Mouse (Mus musculus) stomach, embryonic 16.5 days (tissue): ENCODE results near the gene Ctdsp1. TPM values are rescaled to one million over a fixed set of nuclear protein-coding genes. Genes with fewer than 3 reads are reported as not detected.

Experiments
- ATAC-seq: fragments of 200-750 bp; cut with Nextera tagmentation; 2 replicates; pipeline ENCODE4 v1.8.0; 2017; ENCODE audit warnings: moderate number of reproducible peaks, moderate TSS enrichment; ENCODE audit not compliant: insufficient read depth, low FRiP score
- H3K27ac ChIP-seq: fragments of 300-500 bp; sonication (generic); 2 replicates; pipeline ENCODE4 v1.5.1; 2014; ENCODE audit warnings: low read length
- H3K27me3 ChIP-seq: fragments of 300-500 bp; sonication (generic); 2 replicates; pipeline ENCODE4 v1.6.1; 2014; ENCODE audit warnings: low read length, control low read depth, mixed read lengths; ENCODE audit not compliant: control insufficient read depth, insufficient read depth
- H3K36me3 ChIP-seq: fragments of 300-500 bp; sonication (generic); 2 replicates; pipeline ENCODE4 v1.6.1; 2014; ENCODE audit warnings: low read length; ENCODE audit not compliant: control insufficient read depth, insufficient read depth
- H3K4me1 ChIP-seq: fragments of 300-500 bp; sonication (generic); 2 replicates; pipeline ENCODE4 v1.6.1; 2014; ENCODE audit warnings: low read length, control low read depth, mixed read lengths; ENCODE audit not compliant: control insufficient read depth, insufficient read depth
- H3K4me2 ChIP-seq: fragments of 300-500 bp; sonication (generic); 2 replicates; pipeline ENCODE4 v1.6.1; 2014; ENCODE audit warnings: low read depth, low read length, mixed read lengths
- H3K4me3 ChIP-seq: fragments of 300-500 bp; sonication (generic); replicated peaks from 2 replicates; pipeline ENCODE4 v1.5.1; 2014; ENCODE audit warnings: mild to moderate bottlenecking, low read length
- H3K9ac ChIP-seq: fragments of 300-500 bp; sonication (generic); 2 replicates; pipeline ENCODE4 v1.6.1; 2014; ENCODE audit warnings: low read length
- H3K9me3 ChIP-seq: fragments of 300-500 bp; sonication (generic); replicated peaks from 2 replicates; pipeline ENCODE4 v1.6.1; 2016; ENCODE audit warnings: low read length, control low read depth; ENCODE audit not compliant: control insufficient read depth
- WGBS: fragments of 180-500 bp; shearing (Covaris S2); extraction: QIAGEN DNeasy Blood & Tissue Kit; methylation state at CpG from one replicate; pipeline ENCODE4 v1.1.7; 2014; 5-methylcytosine and 5-hydroxymethylcytosine counted together
- polyA plus RNA-seq: library from polyadenylated mRNA; unstranded; fragments of >200 nt; fragmentation: Nextera tagmentation; extraction: Ambion mirVana; gene quantifications from 2 replicates; pipeline ENCODE4 v1.2.1, GENCODE M21; 2015

Gene Ctdsp1
- polyA plus RNA-seq, 1 experiment from 2014 or later: 88.9 TPM

DNA sequence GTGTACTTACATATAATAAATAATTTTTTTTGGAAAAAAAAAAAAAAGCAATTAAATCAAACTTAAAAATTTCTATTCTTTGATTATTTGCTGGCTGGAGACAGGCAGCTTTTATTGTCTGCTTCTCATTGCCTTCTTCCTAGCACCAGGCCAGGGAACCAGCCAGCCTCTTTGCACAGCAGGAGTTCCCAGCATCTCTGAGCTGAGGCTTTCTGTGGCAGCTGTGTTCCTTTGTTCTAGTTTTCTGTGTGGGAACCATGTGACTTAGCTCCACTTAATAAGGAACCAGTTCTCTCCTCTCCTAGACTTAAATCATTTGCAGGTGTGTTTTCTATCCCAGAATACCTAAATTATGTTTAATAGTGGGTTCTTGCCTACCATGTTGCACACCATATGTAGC, 33.8 kb upstream of the Ctdsp1 start:
- Histone ChIP-seq H3K4me3 (no peak overlapping the region), H3K36me3 (no peaks in the 10 kb centered on the region), H3K9me3 (no peaks in the 10 kb centered on the region), H3K27ac (no peak overlapping the region), H3K27me3 (no peaks in the 10 kb centered on the region), H3K9ac (no peak overlapping the region), H3K4me2 (no peak overlapping the region), H3K4me1 (peaks cover 6% of the 10 kb centered on the region)
- ATAC-seq: no peak

DNA sequence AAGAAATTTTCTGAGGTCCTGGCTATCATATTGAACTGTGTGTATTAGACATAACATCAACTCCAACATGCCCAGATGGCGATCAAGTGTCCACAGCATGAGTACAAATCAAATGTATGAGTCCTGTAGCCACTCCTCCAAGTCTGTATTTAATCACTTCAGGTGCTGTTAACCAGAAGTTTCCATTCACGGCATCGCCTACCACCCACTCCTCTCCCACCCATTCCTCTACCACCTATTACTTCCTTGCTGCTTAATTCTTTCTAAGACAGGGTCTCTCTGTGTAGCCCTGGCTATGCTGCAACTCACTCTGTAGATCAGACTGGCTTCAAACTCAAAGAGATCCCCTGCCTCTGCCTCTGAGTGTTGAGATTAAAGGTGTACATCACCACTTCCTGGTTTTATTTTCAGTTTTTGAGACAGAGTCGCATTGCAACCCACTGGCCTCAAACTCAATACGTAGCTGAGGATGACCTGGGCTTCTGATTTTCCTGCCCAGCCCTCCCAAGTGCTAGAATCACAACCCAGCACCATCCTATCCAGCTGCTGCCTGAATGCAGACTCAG, 31.3 kb upstream of the Ctdsp1 start:
- ATAC-seq: no peak
- Histone ChIP-seq H3K9ac (no peak overlapping the region), H3K4me1 (peaks cover 6% of the 10 kb centered on the region), H3K4me3 (no peak overlapping the region), H3K4me2 (no peak overlapping the region), H3K27me3 (no peaks in the 10 kb centered on the region), H3K9me3 (no peaks in the 10 kb centered on the region), H3K27ac (no peak overlapping the region), H3K36me3 (no peaks in the 10 kb centered on the region)
- 79% methylated on average over 5 of the region's 5 CpGs for WGBS

DNA sequence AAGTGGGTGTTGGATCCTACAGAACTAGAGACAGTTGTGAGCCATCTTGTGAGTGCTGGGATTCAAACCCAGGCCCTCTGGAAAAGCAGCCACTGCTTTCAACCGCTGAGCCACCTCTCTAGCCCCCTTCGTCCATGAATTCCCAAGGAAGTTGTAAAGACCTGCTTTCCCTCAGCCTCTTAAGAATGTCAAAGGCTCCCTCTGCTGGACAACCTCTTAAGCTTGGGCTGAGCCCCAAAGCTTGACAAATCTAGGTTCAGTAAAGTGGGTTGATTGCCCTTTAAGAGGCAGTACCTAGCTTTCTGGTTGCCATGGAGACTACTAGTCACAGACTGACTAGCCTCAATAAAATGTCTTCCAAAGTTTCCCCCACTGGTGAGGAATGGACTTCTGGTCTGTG, 29.5 kb upstream of the Ctdsp1 start, which contains the start of gene Catip:
TSS of gene Catip (plus strand) at position 297 of the 400 bp plus-strand sequence.
- H3K4me1 ChIP-seq: peaks cover 6% of the 10 kb centered on the region
- 6% methylated on average over 2 of the region's 2 CpGs for WGBS

DNA sequence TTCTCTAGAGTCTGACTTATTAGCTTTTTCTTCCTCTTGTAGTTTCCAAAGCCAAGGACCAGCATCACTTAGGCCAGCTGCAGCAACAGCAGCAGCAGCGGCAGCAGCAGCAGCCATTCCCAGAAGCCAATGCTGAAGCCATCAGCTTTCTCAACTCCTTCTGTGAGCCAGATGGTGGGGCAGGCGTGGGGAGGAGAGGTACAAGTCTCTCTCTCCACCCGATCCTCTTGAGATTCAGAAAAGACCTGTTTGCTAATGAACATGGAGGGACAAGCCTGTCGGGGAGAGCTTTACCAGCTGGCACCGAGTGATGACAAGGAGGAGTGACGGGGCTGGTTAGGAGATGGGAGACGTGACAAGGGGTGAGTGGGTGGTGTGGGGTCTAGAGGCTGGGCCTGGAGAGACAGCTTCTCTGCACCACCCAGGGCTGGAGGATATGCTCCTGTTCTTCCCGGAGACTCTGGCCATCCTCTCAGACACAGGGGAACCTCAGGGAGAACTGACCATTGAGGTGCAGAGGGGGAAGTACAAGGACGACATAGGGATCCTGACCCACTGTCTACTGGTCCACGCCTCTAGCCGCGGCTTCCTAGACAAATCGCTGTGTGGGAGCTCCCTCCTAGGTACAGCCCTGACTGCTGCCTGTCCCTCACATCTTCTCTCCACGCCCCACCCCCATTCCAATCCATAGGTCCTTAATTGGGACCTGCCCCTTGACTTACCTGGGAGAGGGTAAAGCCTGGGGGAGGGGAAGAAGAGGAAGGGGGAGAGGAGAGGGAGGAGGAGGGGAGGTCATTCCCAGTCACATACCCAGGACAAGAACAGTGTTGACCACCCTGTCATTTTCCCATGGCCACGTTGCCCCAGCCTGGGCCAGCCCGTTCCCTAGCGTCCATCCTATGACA, 28.7 kb upstream of the Ctdsp1 start:
- ATAC-seq: no peak
- Histone ChIP-seq H3K9ac (peak overlapping the region; percentile 39), H3K27ac (no peak overlapping the region), H3K36me3 (no peaks in the 10 kb centered on the region), H3K4me2 (no peak overlapping the region), H3K9me3 (no peaks in the 10 kb centered on the region), H3K4me1 (peaks cover 6% of the 10 kb centered on the region), H3K27me3 (no peaks in the 10 kb centered on the region), H3K4me3 (no peak overlapping the region)
- 63% methylated on average over 17 of the region's 17 CpGs for WGBS

More for the DNA sequence above, 29.5 kb upstream of the Ctdsp1 start, which contains the start of gene Catip:
- H3K27me3 ChIP-seq: no peaks in the 10 kb centered on the region
- H3K36me3 ChIP-seq: no peaks in the 10 kb centered on the region
- peak; percentile 71; the same call in 1 of the 2 replicates for ATAC-seq
- H3K4me3 ChIP-seq: no peak within 1 kb of the TSS
- no peak within 1 kb of the TSS for H3K27ac ChIP-seq
- H3K9me3 ChIP-seq: no peaks in the 10 kb centered on the region
- H3K4me2 ChIP-seq: no peak within 1 kb of the TSS
- H3K9ac ChIP-seq: peak within 1 kb of the TSS; percentile 39

DNA sequence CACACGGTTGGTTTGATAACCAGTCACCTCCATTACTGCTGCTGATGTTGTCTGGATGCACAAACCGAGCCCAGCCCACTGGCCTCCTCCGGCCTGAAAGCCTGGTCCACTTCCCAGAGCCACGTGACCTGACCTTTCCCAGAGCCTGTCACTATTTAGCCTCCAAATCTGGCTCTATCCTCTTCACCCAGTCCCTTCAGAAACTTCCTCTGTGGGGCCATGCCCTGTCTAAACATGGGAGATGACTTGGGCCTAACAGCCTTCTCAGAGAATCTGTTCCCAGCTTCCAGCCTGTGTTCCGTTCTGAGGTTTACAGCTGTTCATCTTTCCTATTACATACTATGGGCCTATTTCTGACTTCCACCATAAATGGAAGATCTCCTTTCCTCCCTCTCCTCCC, 27.9 kb upstream of the Ctdsp1 start:
- Histone ChIP-seq H3K27ac (no peak overlapping the region; the same call in 1 of the 2 replicates), H3K36me3 (no peaks in the 10 kb centered on the region), H3K4me2 (no peak overlapping the region), H3K27me3 (no peaks in the 10 kb centered on the region), H3K9me3 (no peaks in the 10 kb centered on the region), H3K9ac (no peak overlapping the region), H3K4me1 (peaks cover 10% of the 10 kb centered on the region), H3K4me3 (no peak overlapping the region)
- ATAC-seq: no peak
- whole genome bisulfite sequencing: 65% methylated on average over 5 of the region's 5 CpGs

DNA sequence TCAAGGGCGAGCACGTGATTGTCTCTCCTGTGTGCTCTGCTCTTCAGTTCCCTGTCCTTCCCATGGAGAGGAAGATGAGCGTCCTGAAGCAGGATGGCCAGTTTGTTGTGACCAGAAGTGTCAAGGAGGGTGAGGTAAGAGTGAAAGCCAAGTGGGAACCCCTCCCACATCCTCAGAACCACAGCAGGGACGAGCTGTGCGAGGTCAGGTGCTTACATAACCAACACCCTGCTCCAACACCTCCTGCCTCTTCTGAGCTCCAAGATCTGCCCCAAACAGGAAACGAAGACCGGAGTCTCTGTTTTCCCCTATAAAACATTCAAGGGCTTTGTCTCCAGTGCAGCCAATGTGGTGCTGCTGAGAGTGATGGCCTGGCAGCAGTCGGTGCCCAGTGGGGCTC, 27.0 kb upstream of the Ctdsp1 start:
- no peak for ATAC-seq

DNA sequence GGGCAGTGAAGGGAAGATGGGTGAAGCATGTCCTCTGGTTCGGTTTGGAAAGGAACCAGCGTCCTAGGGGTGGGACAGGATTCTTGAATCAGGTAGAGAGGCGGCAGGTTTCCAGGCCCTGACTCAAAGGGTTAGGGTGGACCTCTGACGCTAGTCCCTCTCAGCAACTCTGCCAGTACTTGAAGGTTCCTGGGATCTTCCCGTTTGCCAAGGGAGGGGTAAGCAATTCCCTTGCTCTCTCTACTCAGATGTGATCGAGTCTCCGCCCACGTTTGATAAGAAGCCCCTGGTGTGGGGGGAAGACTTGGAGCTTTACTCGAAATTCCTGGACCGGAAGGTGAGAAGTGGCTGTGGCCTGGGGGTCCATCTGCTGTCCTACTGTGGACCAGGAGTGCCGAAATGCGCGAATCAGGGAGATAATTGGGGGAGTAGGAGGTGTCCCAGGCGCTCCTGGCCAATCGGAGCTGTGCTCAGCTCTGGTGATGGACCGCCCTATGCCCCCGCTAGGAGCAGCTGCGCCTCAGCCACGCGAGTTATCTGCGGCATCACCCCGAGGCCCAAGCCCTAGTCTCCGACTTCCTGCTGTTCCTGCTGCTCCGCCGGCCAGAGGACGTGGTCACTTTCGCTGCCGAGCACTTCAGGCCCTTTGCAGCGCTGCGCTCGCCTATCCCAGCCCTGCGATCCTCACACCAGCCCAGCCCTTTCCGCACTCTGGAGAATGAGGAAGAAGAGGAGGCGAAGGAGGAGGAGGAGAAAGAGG, 23.2 kb upstream of the Ctdsp1 start:
- Histone ChIP-seq H3K27ac (0 out of 2 replicates have a peak overlapping the region, but pooled peaks have one; percentile 47), H3K4me1 (peaks cover 4% of the 10 kb centered on the region), H3K27me3 (no peaks in the 10 kb centered on the region), H3K9ac (peak overlapping the region; percentile 69), H3K36me3 (no peaks in the 10 kb centered on the region), H3K9me3 (no peaks in the 10 kb centered on the region), H3K4me3 (peak overlapping the region; percentile 37), H3K4me2 (peak overlapping the region; percentile 69)
- peak; percentile 89; the same call in 1 of the 2 replicates for ATAC-seq
- 11% methylated on average over 34 of the region's 34 CpGs for WGBS

More for the DNA sequence above, 27.0 kb upstream of the Ctdsp1 start:
- Histone ChIP-seq H3K4me3 (no peak overlapping the region), H3K9ac (no peak overlapping the region), H3K9me3 (no peaks in the 10 kb centered on the region), H3K36me3 (no peaks in the 10 kb centered on the region), H3K27ac (no peak overlapping the region), H3K4me1 (peaks cover 10% of the 10 kb centered on the region), H3K4me2 (no peak overlapping the region), H3K27me3 (no peaks in the 10 kb centered on the region)
- WGBS: 58% methylated on average over 8 of the region's 8 CpGs

DNA sequence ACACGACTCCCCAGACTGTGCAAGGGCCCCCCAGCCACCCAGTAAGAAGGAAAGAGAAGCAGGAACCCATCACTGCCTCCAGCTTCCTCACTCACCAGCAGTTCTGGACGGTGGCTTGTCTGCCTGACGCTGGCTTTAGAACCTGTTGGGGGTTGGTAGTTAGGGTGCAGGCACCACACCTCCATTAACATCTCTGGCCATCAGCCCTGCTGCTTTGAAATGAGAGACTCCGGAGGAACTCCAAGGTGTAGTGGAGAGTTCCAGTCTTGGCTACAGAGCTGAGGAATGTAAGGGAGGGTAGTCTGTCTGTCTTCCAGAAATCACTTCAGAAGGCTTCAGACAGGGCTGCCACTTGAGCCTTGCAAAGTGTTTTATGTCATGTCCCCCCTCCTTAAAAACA, 21.3 kb upstream of the Ctdsp1 start:
- Histone ChIP-seq H3K36me3 (no peaks in the 10 kb centered on the region), H3K9ac (no peak overlapping the region), H3K9me3 (no peaks in the 10 kb centered on the region), H3K4me2 (no peak overlapping the region), H3K4me3 (no peak overlapping the region), H3K27me3 (no peaks in the 10 kb centered on the region), H3K27ac (no peak overlapping the region), H3K4me1 (peaks cover 4% of the 10 kb centered on the region; the same call in 1 of the 2 replicates)
- no peak for ATAC-seq
- WGBS: 44% methylated on average over 4 of the region's 4 CpGs

DNA sequence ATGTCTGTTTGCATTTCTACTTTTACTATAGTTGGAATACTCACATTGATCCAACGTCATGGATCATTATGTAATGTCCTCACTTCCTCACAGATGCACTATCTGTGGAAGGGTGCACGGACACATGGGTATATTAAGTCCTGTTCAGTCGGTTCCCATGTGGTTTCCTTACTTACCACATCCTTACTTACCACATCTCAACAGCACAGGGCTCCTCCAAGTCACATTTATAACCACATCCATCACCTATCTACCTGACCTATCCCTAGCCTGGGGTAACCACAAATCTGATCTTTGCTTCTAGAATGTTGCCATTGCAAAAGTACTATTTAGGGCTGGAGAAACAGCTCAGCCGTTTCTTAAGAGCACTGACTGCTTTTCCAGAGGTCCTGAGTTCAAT, 17.9 kb upstream of the Ctdsp1 start:
- 71% methylated on average over 4 of the region's 4 CpGs for WGBS
- H3K27ac ChIP-seq: no peak overlapping the region
- no peak overlapping the region for H3K4me2 ChIP-seq
- H3K9ac ChIP-seq: no peak overlapping the region
- H3K36me3 ChIP-seq: no peaks in the 10 kb centered on the region
- no peak overlapping the region for H3K4me3 ChIP-seq
- H3K4me1 ChIP-seq: no peaks in the 10 kb centered on the region
- no peaks in the 10 kb centered on the region for H3K9me3 ChIP-seq
- H3K27me3 ChIP-seq: no peaks in the 10 kb centered on the region
- no peak for ATAC-seq
